Mouse (Mus musculus) intestine, embryonic 14.5 days (tissue): ENCODE data around the gene Opn4. TPM values are rescaled to one million over a fixed set of nuclear protein-coding genes. Genes with fewer than 3 reads are reported as not detected.

Source experiments
- ATAC-seq: fragments of 200-750 bp; cut with Nextera tagmentation; replicated peaks from 2 replicates; pipeline ENCODE4 v1.8.0; 2017; ENCODE audit warnings: low read depth, moderate number of reproducible peaks, moderate TSS enrichment, moderate library complexity; ENCODE audit not compliant: low FRiP score, low TSS enrichment
- DNase-seq: peaks from one replicate; pipeline ENCODE4 v3.0.0-alpha.2; 2018; ENCODE audit warnings: low spot score
- H3K27ac ChIP-seq: fragments of 300-500 bp; sonication (generic); 2 replicates; pipeline ENCODE4 v1.5.1; 2014; ENCODE audit warnings: low read depth, mild to moderate bottlenecking, control low read depth
- H3K27me3 ChIP-seq: fragments of 300-500 bp; sonication (generic); replicated peaks from 2 replicates; pipeline ENCODE4 v1.6.1; 2014; ENCODE audit warnings: low read length, control low read depth; ENCODE audit not compliant: control insufficient read depth, insufficient read depth
- H3K36me3 ChIP-seq: fragments of 300-500 bp; sonication (generic); 2 replicates; pipeline ENCODE4 v1.6.1; 2014; ENCODE audit warnings: low read length, control low read depth; ENCODE audit not compliant: control insufficient read depth, insufficient read depth
- H3K4me1 ChIP-seq: fragments of 300-500 bp; sonication (generic); replicated peaks from 2 replicates; pipeline ENCODE4 v1.6.1; 2014; ENCODE audit warnings: low read length, control low read depth, mixed read lengths; ENCODE audit not compliant: control insufficient read depth, insufficient read depth
- H3K4me2 ChIP-seq: fragments of 300-500 bp; sonication (generic); 2 replicates; pipeline ENCODE4 v1.6.1; 2014; ENCODE audit warnings: low read length
- H3K4me3 ChIP-seq: fragments of 300-500 bp; sonication (generic); 2 replicates; pipeline ENCODE4 v1.5.1; 2014; ENCODE audit warnings: low read depth, low read length, control low read depth, mixed read lengths
- H3K9ac ChIP-seq: fragments of 300-500 bp; sonication (generic); 2 replicates; pipeline ENCODE4 v1.6.1; 2014; ENCODE audit warnings: mild to moderate bottlenecking, low read length
- H3K9me3 ChIP-seq: fragments of 300-500 bp; sonication (generic); 2 replicates; pipeline ENCODE4 v1.6.1; 2016; ENCODE audit warnings: low read length, control low read depth; ENCODE audit not compliant: control insufficient read depth
- WGBS: fragments of 180-500 bp; shearing (Covaris S2); extraction: QIAGEN DNeasy Blood & Tissue Kit; methylation state at CpG from one replicate; pipeline ENCODE4 v1.1.7; 2014; 5-methylcytosine and 5-hydroxymethylcytosine counted together
- polyA plus RNA-seq: library from polyadenylated mRNA; unstranded; fragments of >200 nt; fragmentation: Nextera tagmentation; extraction: Ambion mirVana; gene quantifications from 2 replicates; pipeline ENCODE4 v1.2.1, GENCODE M21; 2014

Gene Opn4
- polyA plus RNA-seq, 1 experiment from 2014 or later: not detected

DNA sequence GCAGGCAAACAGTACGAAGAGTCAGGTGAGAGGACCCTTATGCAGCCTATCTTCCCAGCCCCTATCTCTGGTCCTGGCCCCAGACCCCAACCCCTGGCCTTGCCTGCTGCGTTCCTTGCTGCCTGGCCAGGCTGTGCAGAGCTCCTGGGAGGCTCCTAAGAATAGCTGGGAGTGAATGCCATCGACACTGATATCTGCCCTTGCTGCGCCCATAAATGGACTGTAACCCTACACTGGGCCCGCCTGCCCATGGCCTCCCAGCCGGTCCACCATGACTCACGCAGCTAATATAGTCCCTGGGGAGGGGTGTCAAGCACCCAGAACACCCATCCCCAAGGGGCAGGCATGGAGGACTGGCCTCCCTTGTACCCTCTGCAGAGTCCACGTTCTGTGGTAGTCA lies 11.4 kb downstream of the Opn4 start, which contains the start of gene Ldb3:
Gene Ldb3 (minus strand): TSS at position 185 of the 400 bp plus-strand sequence.
- H3K4me3 ChIP-seq: no peak within 1 kb of the TSS
- no peaks in the 10 kb centered on the region for H3K36me3 ChIP-seq
- no peak for ATAC-seq
- no peak within 1 kb of the TSS for H3K27ac ChIP-seq
- H3K9me3 ChIP-seq: no peaks in the 10 kb centered on the region
- no peak within 1 kb of the TSS for H3K4me2 ChIP-seq
- WGBS: 53% methylated on average over 8 of the region's 8 CpGs
- H3K27me3 ChIP-seq: no peaks in the 10 kb centered on the region
- no peak for DNase-seq
- H3K9ac ChIP-seq: no peak within 1 kb of the TSS
- H3K4me1 ChIP-seq: peaks cover 6% of the 10 kb centered on the region; the same call in 1 of the 2 replicates

DNA sequence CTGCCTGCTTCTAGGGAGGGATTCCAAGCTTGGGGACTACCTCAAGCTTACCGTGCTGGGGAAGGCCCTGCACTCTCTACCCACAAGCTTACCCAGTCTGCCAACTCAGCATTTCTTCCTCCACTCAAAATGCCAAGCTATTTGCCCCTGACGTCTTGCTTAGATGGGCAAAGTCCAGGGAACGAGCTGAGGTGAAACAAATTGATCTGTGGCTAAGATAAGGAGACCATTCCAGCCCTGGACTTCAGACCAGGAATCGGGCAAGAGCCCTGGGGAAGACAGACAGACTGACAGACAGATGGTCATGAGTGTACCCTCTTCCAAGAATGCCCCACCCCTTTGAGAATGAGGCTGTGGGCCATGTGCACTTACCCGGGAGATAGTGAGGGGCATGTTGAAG lies 11.9 kb downstream of the Opn4 start:
- Histone ChIP-seq H3K4me1 (peaks cover 6% of the 10 kb centered on the region; the same call in 1 of the 2 replicates), H3K27ac (no peak overlapping the region), H3K9ac (no peak overlapping the region), H3K4me3 (no peak overlapping the region), H3K4me2 (no peak overlapping the region), H3K9me3 (no peaks in the 10 kb centered on the region), H3K36me3 (no peaks in the 10 kb centered on the region), H3K27me3 (no peaks in the 10 kb centered on the region)
- ATAC-seq (no peak), DNase-seq (no peak)
- 43% methylated on average over 5 of the region's 5 CpGs for WGBS

DNA sequence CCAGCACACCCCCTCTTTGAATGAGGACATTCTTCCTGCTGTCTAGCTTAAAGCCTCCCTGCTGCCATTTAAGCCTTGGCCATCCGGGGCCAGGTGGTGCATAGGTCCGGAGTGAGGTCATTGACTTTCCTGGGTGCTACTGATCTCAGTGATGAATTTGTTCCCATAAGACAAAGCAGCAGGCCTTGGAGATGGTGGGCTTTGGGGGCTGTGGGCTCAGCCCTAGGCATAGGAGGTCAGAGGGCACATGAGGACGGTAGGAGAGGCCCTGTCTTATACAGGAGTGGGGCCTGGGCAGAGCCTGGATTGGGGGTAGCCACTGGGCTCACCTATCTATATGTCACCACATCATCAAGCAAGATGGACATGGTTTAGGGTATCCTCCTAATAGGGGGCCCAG lies 13.1 kb downstream of the Opn4 start:
- Histone ChIP-seq H3K27ac (no peak overlapping the region), H3K27me3 (no peaks in the 10 kb centered on the region), H3K9ac (no peak overlapping the region), H3K4me1 (peaks cover 1% of the 10 kb centered on the region; the same call in 1 of the 2 replicates), H3K4me3 (no peak overlapping the region), H3K36me3 (no peaks in the 10 kb centered on the region), H3K9me3 (no peaks in the 10 kb centered on the region), H3K4me2 (no peak overlapping the region)
- 81% methylated on average over 3 of the region's 3 CpGs for WGBS
- ATAC-seq (no peak), DNase-seq (no peak)

DNA sequence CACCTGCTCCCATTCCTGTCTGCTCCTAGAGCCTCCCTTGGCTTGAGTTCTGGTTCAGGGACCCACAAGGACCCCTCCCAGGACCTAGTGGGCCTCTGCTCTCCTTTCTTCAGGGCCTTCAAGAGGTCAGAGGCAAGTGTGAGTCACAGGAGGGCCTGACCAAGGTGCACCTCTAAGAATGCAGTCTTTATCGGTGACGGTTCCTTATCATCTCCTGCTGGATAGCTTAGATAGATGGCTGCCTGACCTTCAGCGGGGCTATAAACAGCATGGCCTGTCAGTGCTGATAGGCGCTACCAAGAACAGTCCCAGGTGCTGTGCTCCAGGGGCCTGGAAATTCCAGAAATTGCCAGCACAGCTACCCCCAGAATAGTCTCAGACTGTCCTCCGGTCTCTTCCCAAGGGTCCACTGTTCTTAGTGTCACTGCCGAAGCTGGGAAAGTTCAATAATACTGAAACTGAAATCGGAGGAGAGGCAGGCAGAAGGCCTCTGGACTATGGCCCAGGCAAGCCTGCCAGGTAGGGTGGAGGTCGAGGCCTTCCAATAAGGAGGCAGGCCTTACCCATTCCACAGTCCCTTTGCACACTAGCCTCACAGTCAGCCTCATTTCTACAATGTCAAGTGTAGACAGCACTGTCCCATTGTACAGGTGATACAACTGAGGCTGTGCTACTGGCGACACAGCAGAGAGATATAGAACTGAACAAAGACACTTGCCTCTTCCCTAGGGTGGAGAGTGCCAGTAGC lies 14.4 kb downstream of the Opn4 start:
- H3K27me3 ChIP-seq: no peaks in the 10 kb centered on the region
- H3K27ac ChIP-seq: peak overlapping the region; percentile 24
- no peak overlapping the region for H3K4me2 ChIP-seq
- WGBS: 62% methylated on average over 9 of the region's 9 CpGs
- no peak overlapping the region for H3K9ac ChIP-seq
- no peaks in the 10 kb centered on the region for H3K4me1 ChIP-seq
- DNase-seq: peak; percentile 62
- no peak overlapping the region for H3K4me3 ChIP-seq
- no peaks in the 10 kb centered on the region for H3K36me3 ChIP-seq
- no peaks in the 10 kb centered on the region for H3K9me3 ChIP-seq
- peak; percentile 50; the same call in 1 of the 2 replicates for ATAC-seq

DNA sequence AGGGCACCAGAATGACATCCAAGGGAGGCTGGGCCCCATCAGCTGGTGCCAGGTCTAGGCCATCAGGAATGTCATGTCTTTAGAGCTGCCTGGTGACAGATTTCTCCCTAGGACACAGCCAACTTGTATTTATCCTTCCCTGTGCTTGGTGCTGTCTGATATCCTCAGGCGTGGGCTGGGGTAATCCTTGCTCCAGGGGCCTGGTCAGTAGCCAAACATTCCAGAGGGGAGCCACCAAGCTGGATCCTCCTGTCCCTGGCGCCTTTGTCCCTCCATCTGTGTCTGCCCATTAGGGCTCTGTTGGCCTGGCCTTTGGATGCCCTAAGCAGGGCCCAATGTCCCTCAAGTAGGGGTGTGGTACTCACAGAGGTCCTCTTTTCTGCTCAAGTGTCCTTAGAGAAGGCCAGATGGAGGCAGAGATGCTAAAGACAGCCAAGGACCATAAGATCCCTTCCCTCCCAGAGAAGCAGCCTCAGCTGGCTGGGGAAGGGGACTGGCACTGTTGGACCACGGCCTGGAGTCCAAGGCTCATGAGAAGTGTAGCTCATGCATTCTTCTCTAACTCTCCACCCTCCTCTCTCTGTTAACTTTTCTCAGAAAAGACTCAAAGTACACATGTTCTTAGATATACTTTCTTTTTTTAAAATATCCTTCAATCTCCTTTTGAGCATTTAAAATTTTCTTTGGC lies 17.1 kb downstream of the Opn4 start:
- Histone ChIP-seq H3K4me1 (no peaks in the 10 kb centered on the region), H3K4me3 (no peak overlapping the region), H3K36me3 (no peaks in the 10 kb centered on the region), H3K27ac (no peak overlapping the region), H3K4me2 (no peak overlapping the region), H3K27me3 (no peaks in the 10 kb centered on the region), H3K9me3 (no peaks in the 10 kb centered on the region), H3K9ac (no peak overlapping the region)
- DNase-seq: no peak
- 75% methylated on average over 3 of the region's 3 CpGs for WGBS
- no peak for ATAC-seq

DNA sequence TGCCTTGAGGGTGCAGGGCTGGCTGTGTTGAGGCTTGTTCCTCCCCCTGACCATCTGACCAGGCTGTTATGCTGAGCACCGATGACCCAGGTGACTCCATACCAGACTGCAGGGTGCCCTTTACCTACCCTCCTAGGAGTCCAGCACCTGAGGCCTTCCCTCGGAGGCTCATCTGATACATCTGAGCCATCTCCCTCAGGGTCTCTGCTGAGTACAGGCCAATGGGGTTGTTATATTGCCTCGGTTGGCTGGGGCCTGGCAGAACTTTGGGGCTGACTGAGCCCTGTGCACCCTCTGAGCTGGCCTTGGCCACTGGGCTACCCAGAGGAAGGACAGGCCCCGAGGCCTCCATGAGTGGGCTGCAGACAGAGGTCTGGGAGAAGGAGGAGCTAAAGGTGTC lies 23.1 kb downstream of the Opn4 start:
- Histone ChIP-seq H3K9me3 (no peaks in the 10 kb centered on the region), H3K36me3 (no peaks in the 10 kb centered on the region), H3K4me3 (no peak overlapping the region), H3K9ac (no peak overlapping the region), H3K4me1 (0 out of 2 replicates have a peak, but pooled peaks cover 2% of the 10 kb centered on the region), H3K27ac (no peak overlapping the region), H3K4me2 (no peak overlapping the region), H3K27me3 (no peaks in the 10 kb centered on the region)
- no peak for ATAC-seq
- WGBS: 73% methylated on average over 4 of the region's 4 CpGs
- no peak for DNase-seq

DNA sequence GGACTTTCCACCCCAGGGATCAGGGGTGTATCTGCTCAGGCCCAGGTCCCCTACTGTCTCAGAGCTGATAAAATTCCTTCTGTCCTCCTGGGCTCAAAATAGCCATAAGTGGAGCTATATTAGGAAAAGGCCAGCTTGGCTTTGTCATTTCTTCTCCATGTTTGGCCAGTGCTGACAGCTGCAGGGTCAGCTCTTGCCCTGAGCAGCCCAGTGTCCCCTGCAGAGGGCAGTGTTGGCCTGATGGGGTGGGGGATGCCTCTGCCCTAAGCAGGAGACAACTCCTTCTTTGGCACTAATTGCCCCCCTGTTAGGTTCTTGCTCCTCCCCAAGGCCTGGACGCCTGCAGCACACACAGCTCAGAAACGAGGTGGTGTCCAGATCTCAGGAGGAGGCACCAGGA lies 25.9 kb downstream of the Opn4 start:
- no peak overlapping the region for H3K4me2 ChIP-seq
- no peak overlapping the region for H3K9ac ChIP-seq
- ATAC-seq: no peak
- no peak for DNase-seq
- WGBS: 68% methylated on average over 2 of the region's 2 CpGs
- H3K27ac ChIP-seq: no peak overlapping the region
- no peak overlapping the region for H3K4me3 ChIP-seq
- H3K27me3 ChIP-seq: no peaks in the 10 kb centered on the region
- H3K36me3 ChIP-seq: no peaks in the 10 kb centered on the region
- peaks cover 7% of the 10 kb centered on the region; the same call in 1 of the 2 replicates for H3K4me1 ChIP-seq
- no peaks in the 10 kb centered on the region for H3K9me3 ChIP-seq

DNA sequence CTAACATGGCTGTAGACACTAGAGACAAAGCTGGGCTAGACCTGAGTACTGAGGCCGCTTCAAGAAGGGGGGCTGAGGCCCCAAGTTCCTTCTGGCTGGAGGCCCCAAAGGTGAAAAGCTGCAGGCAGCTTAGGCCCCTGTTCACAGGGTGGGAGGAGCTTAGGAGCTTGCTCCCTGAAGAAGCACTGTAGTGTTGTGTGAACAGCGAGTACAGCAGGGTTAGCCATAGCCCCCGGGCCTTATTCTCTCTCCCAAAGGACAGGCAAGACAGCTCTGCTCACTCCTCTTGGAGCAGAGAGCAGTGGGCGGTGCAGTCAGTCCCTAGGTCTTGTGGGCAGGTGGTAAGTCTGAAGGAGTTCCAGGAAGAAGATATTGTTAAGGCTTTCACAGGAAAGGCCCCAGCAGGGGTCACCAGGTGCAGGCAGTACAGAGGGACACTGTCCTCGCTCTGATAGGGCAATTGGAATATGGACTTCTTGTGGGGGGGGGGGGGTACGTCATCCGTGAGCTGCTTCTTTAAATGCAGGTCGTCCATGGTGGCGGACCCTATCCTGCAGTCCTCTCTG lies 26.5 kb downstream of the Opn4 start:
- H3K27me3 ChIP-seq: no peaks in the 10 kb centered on the region
- DNase-seq (no peak), ATAC-seq (no peak)
- no peak overlapping the region for H3K9ac ChIP-seq
- H3K4me2 ChIP-seq: no peak overlapping the region
- no peaks in the 10 kb centered on the region for H3K36me3 ChIP-seq
- H3K27ac ChIP-seq: no peak overlapping the region
- H3K4me3 ChIP-seq: no peak overlapping the region
- 73% methylated on average over 9 of the region's 9 CpGs for WGBS
- no peaks in the 10 kb centered on the region for H3K9me3 ChIP-seq
- peaks cover 7% of the 10 kb centered on the region; the same call in 1 of the 2 replicates for H3K4me1 ChIP-seq
